Mouse (Mus musculus): ENCODE results near the gene Tex44. TPM values are rescaled to one million over a fixed set of nuclear protein-coding genes. Genes with fewer than 3 reads are reported as not detected.

Tex44 gene
- total RNA-seq, 2 experiments from 2014 or later, result not detected

DNA sequence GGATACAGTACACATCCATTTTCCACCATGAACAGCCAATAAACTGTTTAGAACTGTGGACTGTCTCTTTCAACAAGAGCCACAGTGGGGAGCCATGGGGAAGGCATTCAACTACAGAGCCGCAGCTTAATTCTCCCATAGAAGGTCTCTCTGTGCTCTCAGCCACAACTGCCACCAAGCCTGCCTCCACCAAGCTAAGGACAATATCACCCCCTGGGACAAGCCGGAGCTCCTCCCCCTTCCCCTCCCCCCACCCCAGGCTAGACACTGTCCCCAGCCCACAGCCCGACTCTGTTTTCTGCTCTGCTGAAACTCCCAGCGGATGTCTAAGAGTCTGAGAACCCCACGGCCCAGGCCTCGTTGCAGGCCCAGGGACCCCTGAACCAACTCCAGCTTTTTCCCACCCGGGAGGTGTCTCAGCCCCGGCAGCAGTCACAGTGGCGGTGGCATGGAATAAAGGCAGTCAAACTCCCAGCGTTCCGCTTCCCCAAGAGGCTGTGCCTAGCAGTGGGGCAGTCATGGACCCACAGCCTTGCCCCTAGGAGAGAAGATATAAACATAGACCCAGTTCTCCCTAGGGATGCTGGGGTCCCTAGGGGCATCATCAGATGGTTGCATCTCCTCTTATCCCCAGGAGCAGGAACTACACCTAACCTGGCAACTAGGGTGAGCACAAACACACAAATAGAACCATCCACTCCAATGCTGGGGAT lies 1.1 kb upstream of the Tex44 start:
- no peak overlapping the region for H3K4me3 ChIP-seq
- H3K27ac ChIP-seq, result no peak overlapping the region
- no peak for TF ChIP-seq CTCF (IDR thresholded peaks at IDR 0.05)
- intact Hi-C loops (cut with DNase I), result loop anchor here (10.0 kb wide), 1 partner anchor 50 kb away; no protein-coding TSS in a partner anchor
- DNase-seq (ENCODE audit: extremely low spot score in 1 of 2, low spot score in 2 of 2), result no peak

DNA sequence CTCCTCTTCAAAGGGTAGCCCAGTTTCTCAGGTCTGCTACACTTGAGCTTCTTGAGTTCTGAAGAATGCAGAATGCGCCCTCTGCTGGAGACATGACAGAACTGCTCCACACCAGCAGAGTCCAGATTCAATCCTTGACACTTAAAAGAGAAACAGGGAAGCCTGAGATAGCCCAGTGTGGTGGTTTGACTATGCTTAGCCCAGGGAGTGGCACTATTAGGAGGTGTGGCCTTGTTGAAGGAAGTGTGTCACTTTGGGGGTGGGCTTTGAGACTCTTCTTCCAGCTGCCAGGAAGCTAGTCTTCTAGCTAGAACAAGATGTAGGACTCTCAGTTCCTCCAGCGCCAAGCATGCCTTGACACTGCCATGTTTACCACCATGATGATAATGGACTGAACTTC lies 3.9 kb downstream of the Tex44 start:
- TF ChIP-seq CTCF (IDR thresholded peaks at IDR 0.05), result peak; percentile 97
- intact Hi-C loops (cut with DNase I), result loop anchor here (2.0 to 10.0 kb wide), 3 partner anchors 13 to 785 kb away; partner anchors contain the start of gene Eif4e2
- H3K4me3 ChIP-seq, result no peak overlapping the region
- DNase-seq (ENCODE audit: extremely low spot score in 1 of 2, low spot score in 2 of 2), result peak; percentile 74 to 78
- H3K27ac ChIP-seq, result no peak overlapping the region

DNA sequence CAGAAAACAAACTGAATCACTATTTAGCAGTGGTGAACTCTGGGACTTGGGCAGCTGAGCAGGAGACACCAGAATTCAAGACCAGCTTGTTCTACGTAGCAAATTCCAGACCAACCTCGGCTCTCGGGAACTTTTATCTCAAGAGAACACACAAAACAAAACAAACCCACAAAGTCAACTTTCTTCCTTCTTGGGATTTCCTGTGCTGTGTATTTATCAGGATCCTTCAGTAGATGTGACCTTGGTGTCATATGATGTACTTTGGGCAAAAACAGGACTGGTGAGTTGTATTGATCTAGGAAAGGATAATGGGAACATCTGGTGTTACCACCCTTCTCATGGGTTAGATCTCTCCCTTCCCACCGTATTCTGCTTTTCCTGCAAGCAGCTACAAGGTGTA lies 6.6 kb downstream of the Tex44 start:
- H3K4me3 ChIP-seq, result no peak overlapping the region
- H3K27ac ChIP-seq, result peak overlapping the region; percentile 10; the same call in 1 of the 2 replicates
- no peak for TF ChIP-seq CTCF (IDR thresholded peaks at IDR 0.05)
- intact Hi-C loops (cut with DNase I), result loop anchor here (10.0 kb wide), 1 partner anchor 782 kb away; the partner anchor contains the start of gene Eif4e2
- DNase-seq (ENCODE audit: extremely low spot score in 1 of 2, low spot score in 2 of 2), result no peak

DNA sequence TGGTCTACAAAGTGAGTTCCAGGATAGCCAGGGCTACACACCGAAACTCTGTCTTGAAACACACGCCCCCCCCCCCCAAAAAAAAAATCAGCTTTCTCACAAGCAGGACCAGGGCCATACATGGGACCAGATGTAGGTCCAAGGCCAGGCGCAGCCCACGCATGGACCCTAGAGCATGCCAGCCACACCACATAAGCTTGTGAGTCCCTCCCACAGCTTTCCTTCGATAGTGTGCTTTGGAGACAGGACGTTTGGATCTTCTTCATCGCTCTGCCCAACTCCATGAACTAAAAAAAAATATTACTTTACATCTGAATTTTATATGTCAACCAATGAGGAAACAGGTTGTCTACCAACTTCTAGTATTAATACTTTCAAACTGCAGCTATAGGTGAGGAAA lies 7.2 kb downstream of the Tex44 start:
- DNase-seq (ENCODE audit: extremely low spot score in 1 of 2, low spot score in 2 of 2), result no peak
- intact Hi-C loops (cut with DNase I), result loop anchor here (10.0 kb wide), 1 partner anchor 781 kb away; the partner anchor contains the start of gene Eif4e2
- Histone ChIP-seq H3K4me3 (no peak overlapping the region), H3K27ac (peak overlapping the region; percentile 99)
- TF ChIP-seq CTCF (IDR thresholded peaks at IDR 0.05), result no peak

DNA sequence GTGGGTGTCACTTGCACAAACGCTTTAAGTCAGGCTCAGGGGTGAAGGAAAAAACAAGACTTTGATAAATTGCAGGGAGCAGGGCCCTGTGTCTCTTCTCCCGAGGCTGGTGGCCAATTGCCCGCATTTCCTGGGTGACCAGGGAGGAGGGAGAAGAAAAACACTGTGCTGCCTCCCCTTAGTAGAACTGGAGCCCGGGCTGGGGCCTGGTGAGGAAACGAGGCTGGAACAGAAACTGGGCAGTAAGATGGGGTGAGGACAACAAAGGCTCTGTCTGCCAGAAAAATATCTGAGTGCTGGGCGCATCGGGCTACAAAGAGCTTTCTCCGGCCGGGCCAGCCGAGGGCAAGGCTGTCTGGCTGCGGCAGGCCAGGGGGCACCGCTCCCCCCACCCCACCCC lies 7.9 kb downstream of the Tex44 start:
- peak in 1 of 2 experiments; percentile 63 for DNase-seq (ENCODE audit: extremely low spot score in 1 of 2, low spot score in 2 of 2)
- intact Hi-C loops (cut with DNase I), result loop anchor here (10.0 kb wide), 1 partner anchor 781 kb away; the partner anchor contains the start of gene Eif4e2
- H3K4me3 ChIP-seq, result peak overlapping the region; percentile 43
- H3K27ac ChIP-seq, result peak overlapping the region; percentile 99
- no peak for TF ChIP-seq CTCF (IDR thresholded peaks at IDR 0.05)

DNA sequence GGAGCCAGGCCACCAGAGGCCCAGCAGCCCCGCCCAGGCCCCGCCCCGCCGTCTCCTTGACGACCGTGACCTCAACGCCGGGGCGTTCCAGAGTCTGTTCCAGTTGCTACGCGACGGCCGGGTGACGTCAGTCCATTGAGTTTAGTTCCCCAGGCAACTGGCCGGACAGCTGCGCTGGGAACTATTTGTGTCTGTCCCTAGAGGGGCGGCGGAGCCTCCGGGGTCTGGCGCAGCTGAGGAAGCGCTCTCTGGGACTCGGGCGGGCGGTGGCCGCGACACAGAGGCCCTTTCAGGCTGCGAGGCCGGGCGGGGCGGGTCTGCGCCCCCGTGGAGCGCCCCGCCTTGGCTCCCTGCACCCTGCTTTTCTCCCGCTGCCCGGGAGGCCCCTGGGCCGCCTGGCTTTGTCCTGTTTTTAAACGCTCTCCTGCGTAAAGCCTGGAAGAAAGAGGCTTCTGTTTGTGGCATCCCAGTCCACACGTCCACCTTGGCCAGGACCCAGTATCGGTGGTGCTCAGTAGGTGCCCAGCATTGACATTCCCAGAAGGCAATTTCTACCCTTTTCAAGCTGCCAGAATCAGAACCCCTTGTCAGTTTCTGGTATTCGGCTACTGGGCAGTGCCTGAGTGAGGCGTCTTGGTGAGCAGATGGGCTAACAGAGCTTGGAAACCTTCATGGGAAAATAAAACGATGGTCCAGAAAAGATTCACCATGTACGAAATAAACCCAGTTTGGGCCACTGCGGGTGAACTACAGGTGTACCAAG lies 8.5 kb downstream of the Tex44 start:
- intact Hi-C loops (cut with DNase I), result loop anchor here (10.0 kb wide), 1 partner anchor 780 kb away; the partner anchor contains the start of gene Eif4e2
- peak; percentile 98 for DNase-seq (ENCODE audit: extremely low spot score in 1 of 2, low spot score in 2 of 2)

DNA sequence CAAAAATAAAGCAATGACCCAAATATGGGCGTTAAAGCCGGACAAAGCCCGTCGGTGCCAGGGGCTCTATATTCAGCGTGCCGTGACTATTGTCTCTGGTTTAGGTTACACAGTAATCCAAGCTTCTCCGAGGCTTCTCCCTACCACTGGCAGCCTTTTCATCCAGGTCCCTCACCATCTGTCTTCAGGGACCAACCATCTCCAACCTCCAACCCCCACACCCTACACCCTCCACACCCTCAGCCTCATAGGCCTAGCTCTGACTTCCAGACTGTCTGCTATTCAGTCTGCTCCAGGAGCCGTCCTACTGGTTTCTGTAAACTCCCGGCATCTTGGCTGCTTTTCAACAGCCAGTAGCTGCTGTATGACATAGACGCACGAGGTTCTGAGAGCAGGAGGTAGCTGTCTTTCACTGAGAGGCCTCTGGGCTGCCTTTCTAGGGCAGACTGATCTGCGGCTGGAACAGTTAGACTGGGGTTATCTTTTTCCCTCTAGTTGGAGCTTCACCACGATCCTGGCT lies 9.2 kb downstream of the Tex44 start:
- intact Hi-C loops (cut with DNase I), result loop anchor here (10.0 kb wide), 1 partner anchor 779 kb away; the partner anchor contains the start of gene Eif4e2
- no peak; the same call in 1 of the 2 replicates for TF ChIP-seq CTCF (IDR thresholded peaks at IDR 0.05)
- Histone ChIP-seq H3K27ac (peak overlapping the region; percentile 99), H3K4me3 (peak overlapping the region; percentile 47; the same call in 1 of the 2 replicates)
- peak; percentile 51 to 66 for DNase-seq (ENCODE audit: extremely low spot score in 1 of 2, low spot score in 2 of 2)

More for the DNA sequence above, 8.5 kb downstream of the Tex44 start:
- no peak for TF ChIP-seq CTCF (IDR thresholded peaks at IDR 0.05)
- H3K4me3 ChIP-seq, result peak overlapping the region; percentile 47
- peak overlapping the region; percentile 99 for H3K27ac ChIP-seq

DNA sequence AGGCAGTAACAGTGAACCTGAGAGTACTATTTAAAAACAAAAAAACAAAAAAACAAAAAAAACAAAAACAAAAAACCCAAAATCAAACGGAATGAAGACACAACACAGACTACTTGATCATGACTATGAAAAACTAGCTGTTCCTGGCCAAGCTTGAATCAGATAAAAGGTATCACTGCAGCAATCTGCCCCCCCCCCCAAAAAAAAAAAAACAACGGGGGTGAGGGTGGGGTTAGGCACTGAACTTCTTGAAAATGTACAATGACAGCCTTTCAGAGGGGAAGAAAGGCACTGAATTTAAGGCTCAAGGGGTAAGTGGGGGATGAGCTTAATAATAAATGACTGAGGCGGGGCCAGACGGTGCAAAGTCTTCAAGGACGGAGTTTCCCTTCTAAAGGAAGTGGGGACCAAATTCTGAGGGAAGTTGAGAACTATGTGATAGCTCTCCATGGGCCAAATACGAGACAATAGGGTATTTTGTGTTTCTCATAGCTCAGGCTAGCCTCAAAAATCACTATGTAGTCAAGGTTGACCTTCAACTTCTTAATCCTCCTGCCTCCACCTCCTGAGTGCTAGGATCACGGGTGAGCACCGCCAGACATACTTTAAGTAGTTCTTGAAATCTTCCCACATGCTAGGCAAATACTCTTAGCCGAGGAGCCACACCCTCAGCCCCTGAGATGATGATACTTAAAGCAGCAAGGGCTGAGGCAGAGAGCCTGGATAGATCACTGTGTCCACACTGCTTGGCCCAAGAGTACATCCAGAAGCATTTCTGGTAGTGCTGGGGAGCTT lies 11.3 kb downstream of the Tex44 start:
- intact Hi-C loops (cut with DNase I), result loop anchor here (10.0 kb wide), 1 partner anchor 777 kb away; the partner anchor contains the start of gene Eif4e2
- Histone ChIP-seq H3K4me3 (no peak overlapping the region), H3K27ac (0 out of 2 replicates have a peak overlapping the region, but pooled peaks have one; percentile 19)
- no peak for DNase-seq (ENCODE audit: extremely low spot score in 1 of 2, low spot score in 2 of 2)
- TF ChIP-seq CTCF (IDR thresholded peaks at IDR 0.05), result no peak

DNA sequence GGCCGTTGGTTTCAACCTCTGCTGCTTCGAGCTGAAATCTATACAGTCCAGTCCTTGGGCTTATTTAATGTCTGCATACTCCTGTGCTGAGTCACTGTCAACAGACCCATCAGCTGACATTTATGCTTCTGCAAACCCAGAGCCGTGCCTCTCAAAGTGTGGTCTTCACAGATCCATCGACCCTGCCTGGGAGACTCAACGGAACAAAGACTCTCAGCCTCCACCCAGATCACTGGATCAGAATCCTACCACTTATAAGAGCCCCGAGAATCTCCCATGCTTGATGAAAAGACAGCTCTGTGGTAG lies 11.8 kb downstream of the Tex44 start:
- intact Hi-C loops (cut with DNase I), result loop anchor here (10.0 kb wide), 1 partner anchor 777 kb away; the partner anchor contains the start of gene Eif4e2
- 0 out of 2 replicates have a peak overlapping the region, but pooled peaks have one; percentile 19 for H3K27ac ChIP-seq
- peak in 1 of 2 experiments; percentile 9 for DNase-seq (ENCODE audit: extremely low spot score in 1 of 2, low spot score in 2 of 2)

DNA sequence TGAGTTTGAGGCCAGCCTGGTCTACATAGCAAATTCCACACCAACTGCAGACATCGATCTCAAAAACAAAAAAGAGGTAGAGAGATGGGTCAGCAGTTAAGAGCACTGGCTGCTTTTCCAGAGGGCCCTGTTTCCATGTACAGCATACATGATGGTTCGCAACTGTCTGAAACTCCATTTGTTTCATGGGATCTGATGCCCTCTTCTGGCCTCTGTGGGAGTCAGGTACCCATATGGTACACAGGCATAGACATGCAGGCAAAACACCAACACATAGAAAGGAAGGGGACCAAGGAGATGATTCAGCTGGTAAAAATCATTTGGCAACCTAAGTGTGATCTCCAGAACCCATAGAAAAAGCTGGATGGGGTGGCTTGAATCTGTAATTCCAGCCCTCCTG lies 12.4 kb downstream of the Tex44 start:
- Histone ChIP-seq H3K4me3 (no peak overlapping the region), H3K27ac (peak overlapping the region; percentile 85)
- TF ChIP-seq CTCF (IDR thresholded peaks at IDR 0.05), result peak; percentile 30
- DNase-seq (ENCODE audit: extremely low spot score in 1 of 2, low spot score in 2 of 2), result peak in 1 of 2 experiments; percentile 8
- intact Hi-C loops (cut with DNase I), result loop anchor here (10.0 kb wide), 1 partner anchor 776 kb away; the partner anchor contains the start of gene Eif4e2

More for the DNA sequence above, 11.8 kb downstream of the Tex44 start:
- no peak overlapping the region for H3K4me3 ChIP-seq
- no peak for TF ChIP-seq CTCF (IDR thresholded peaks at IDR 0.05)
